Mouse (Mus musculus): ENCODE data around the gene Prkci. TPM values are rescaled to one million over a fixed set of nuclear protein-coding genes. Genes with fewer than 3 reads are reported as not detected.

The Prkci gene
- polyA plus RNA-seq, 1 experiment from 2014 or later: 38.8 TPM

GRCm38 (mm10) chr3:30987396-30988318 lies 7.9 kb upstream of the Prkci start:
- Histone ChIP-seq H3K9ac (ENCODE audit: low read depth, low read length) (no peak overlapping the region), H3K4me1 (ENCODE audit: control insufficient read depth, insufficient read depth, low read length) (no peaks in the 10 kb centered on the region), H3K9me3 (ENCODE audit: control insufficient read depth, low read length) (no peaks in the 10 kb centered on the region), H3K4me3 (ENCODE audit: low read depth, low read length) (no peak overlapping the region), H3K4me2 (ENCODE audit: low read depth, low read length) (no peak overlapping the region), H3K27ac (replicated peaks; ENCODE audit: low read depth, low read length) (no peak overlapping the region), H3K36me3 (ENCODE audit: control insufficient read depth, insufficient read depth, low read length) (no peaks in the 10 kb centered on the region), H3K27me3 (replicated peaks; ENCODE audit: control insufficient read depth, insufficient read depth, low read length) (no peaks in the 10 kb centered on the region)
- no peak for ATAC-seq (ENCODE audit: low read depth)
- no peak for DNase-seq (ENCODE audit: low spot score)
- WGBS: 89% methylated on average over 9 of the region's 9 CpGs

- Histone ChIP-seq H3K36me3 (ENCODE audit: control insufficient read depth, insufficient read depth, low read length) (no peaks in the 10 kb centered on the region), H3K4me2 (ENCODE audit: low read depth, low read length) (no peak overlapping the region), H3K27ac (replicated peaks; ENCODE audit: low read depth, low read length) (no peak overlapping the region), H3K4me1 (ENCODE audit: control insufficient read depth, insufficient read depth, low read length) (peaks cover 6% of the 10 kb centered on the region; the same call in 1 of the 2 replicates), H3K9ac (ENCODE audit: low read depth, low read length) (no peak overlapping the region), H3K27me3 (replicated peaks; ENCODE audit: control insufficient read depth, insufficient read depth, low read length) (no peaks in the 10 kb centered on the region), H3K4me3 (ENCODE audit: low read depth, low read length) (no peak overlapping the region), H3K9me3 (ENCODE audit: control insufficient read depth, low read length) (no peaks in the 10 kb centered on the region)
- ATAC-seq (ENCODE audit: low read depth) (no peak), DNase-seq (ENCODE audit: low spot score) (no peak)
- 80% methylated on average over 7 of the region's 7 CpGs for WGBS
Observed at GRCm38 (mm10) chr3:30992161-30992560, 3.4 kb upstream of the Prkci start.

- Histone ChIP-seq H3K27ac (replicated peaks; ENCODE audit: low read depth, low read length) (no peak overlapping the region), H3K9ac (ENCODE audit: low read depth, low read length) (no peak overlapping the region), H3K4me1 (ENCODE audit: control insufficient read depth, insufficient read depth, low read length) (peaks cover 6% of the 10 kb centered on the region; the same call in 1 of the 2 replicates), H3K27me3 (replicated peaks; ENCODE audit: control insufficient read depth, insufficient read depth, low read length) (no peaks in the 10 kb centered on the region), H3K9me3 (ENCODE audit: control insufficient read depth, low read length) (no peaks in the 10 kb centered on the region), H3K4me3 (ENCODE audit: low read depth, low read length) (no peak overlapping the region), H3K36me3 (ENCODE audit: control insufficient read depth, insufficient read depth, low read length) (no peaks in the 10 kb centered on the region), H3K4me2 (ENCODE audit: low read depth, low read length) (no peak overlapping the region)
- ATAC-seq (ENCODE audit: low read depth): no peak
- DNase-seq (ENCODE audit: low spot score): no peak
Observed at GRCm38 (mm10) chr3:30993066-30993573, 2.4 kb upstream of the Prkci start.

GRCm38 (mm10) chr3:30994859-30995258 lies 688 bp upstream of the Prkci start:
- DNase-seq (ENCODE audit: low spot score) (no peak), ATAC-seq (ENCODE audit: low read depth) (no peak)
- H3K4me1 ChIP-seq (ENCODE audit: control insufficient read depth, insufficient read depth, low read length): peaks cover 12% of the 10 kb centered on the region
- H3K36me3 ChIP-seq (ENCODE audit: control insufficient read depth, insufficient read depth, low read length): no peaks in the 10 kb centered on the region
- H3K27me3 ChIP-seq (replicated peaks; ENCODE audit: control insufficient read depth, insufficient read depth, low read length): no peaks in the 10 kb centered on the region
- no peak overlapping the region; the same call in 1 of the 2 replicates for H3K27ac ChIP-seq (replicated peaks; ENCODE audit: low read depth, low read length)
- WGBS: 22% methylated on average over 6 of the region's 6 CpGs
- H3K4me3 ChIP-seq (ENCODE audit: low read depth, low read length): peak overlapping the region; percentile 89
- H3K9me3 ChIP-seq (ENCODE audit: control insufficient read depth, low read length): no peaks in the 10 kb centered on the region
- peak overlapping the region; percentile 90 for H3K9ac ChIP-seq (ENCODE audit: low read depth, low read length)
- H3K4me2 ChIP-seq (ENCODE audit: low read depth, low read length): peak overlapping the region; percentile 63

GRCm38 (mm10) chr3:30995899-30996687 lies 546 bp downstream of the Prkci start:
- Histone ChIP-seq H3K9me3 (ENCODE audit: control insufficient read depth, low read length) (no peaks in the 10 kb centered on the region), H3K36me3 (ENCODE audit: control insufficient read depth, insufficient read depth, low read length) (no peaks in the 10 kb centered on the region), H3K4me1 (ENCODE audit: control insufficient read depth, insufficient read depth, low read length) (peaks cover 18% of the 10 kb centered on the region), H3K27ac (replicated peaks; ENCODE audit: low read depth, low read length) (peak overlapping the region; percentile 80), H3K4me2 (ENCODE audit: low read depth, low read length) (peak overlapping the region; percentile 63), H3K9ac (ENCODE audit: low read depth, low read length) (peak overlapping the region; percentile 90), H3K27me3 (replicated peaks; ENCODE audit: control insufficient read depth, insufficient read depth, low read length) (no peaks in the 10 kb centered on the region), H3K4me3 (ENCODE audit: low read depth, low read length) (peak overlapping the region; percentile 89)
- DNase-seq (ENCODE audit: low spot score) (peak; percentile 63), ATAC-seq (ENCODE audit: low read depth) (peak; percentile 45)
- under 1% methylated on average over 24 of the region's 49 CpGs for WGBS

GRCm38 (mm10) chr3:30996688-30997014 lies 1.1 kb downstream of the Prkci start:
- no peak for ATAC-seq (ENCODE audit: low read depth)
- Histone ChIP-seq H3K4me1 (ENCODE audit: control insufficient read depth, insufficient read depth, low read length) (peaks cover 18% of the 10 kb centered on the region), H3K9ac (ENCODE audit: low read depth, low read length) (peak overlapping the region; percentile 90), H3K4me2 (ENCODE audit: low read depth, low read length) (peak overlapping the region; percentile 63), H3K36me3 (ENCODE audit: control insufficient read depth, insufficient read depth, low read length) (no peaks in the 10 kb centered on the region), H3K4me3 (ENCODE audit: low read depth, low read length) (peak overlapping the region; percentile 89), H3K27ac (replicated peaks; ENCODE audit: low read depth, low read length) (peak overlapping the region; percentile 80; the same call in 1 of the 2 replicates), H3K27me3 (replicated peaks; ENCODE audit: control insufficient read depth, insufficient read depth, low read length) (no peaks in the 10 kb centered on the region), H3K9me3 (ENCODE audit: control insufficient read depth, low read length) (no peaks in the 10 kb centered on the region)
- WGBS: under 1% methylated on average over 4 of the region's 4 CpGs
- DNase-seq (ENCODE audit: low spot score): peak; percentile 59

GRCm38 (mm10) chr3:30999401-31000017 lies 4.0 kb downstream of the Prkci start:
- H3K9ac ChIP-seq (ENCODE audit: low read depth, low read length): peak overlapping the region; percentile 41; the same call in 1 of the 2 replicates
- 42% methylated on average over 10 of the region's 10 CpGs for WGBS
- ATAC-seq (ENCODE audit: low read depth) (peak; percentile 23; the same call in 1 of the 2 replicates), DNase-seq (ENCODE audit: low spot score) (peak; percentile 84)
- peak overlapping the region; percentile 79 for H3K27ac ChIP-seq (replicated peaks; ENCODE audit: low read depth, low read length)
- H3K4me3 ChIP-seq (ENCODE audit: low read depth, low read length): no peak overlapping the region
- no peaks in the 10 kb centered on the region for H3K27me3 ChIP-seq (replicated peaks; ENCODE audit: control insufficient read depth, insufficient read depth, low read length)
- H3K4me2 ChIP-seq (ENCODE audit: low read depth, low read length): peak overlapping the region; percentile 32
- H3K9me3 ChIP-seq (ENCODE audit: control insufficient read depth, low read length): no peaks in the 10 kb centered on the region
- peaks cover 18% of the 10 kb centered on the region for H3K4me1 ChIP-seq (ENCODE audit: control insufficient read depth, insufficient read depth, low read length)
- H3K36me3 ChIP-seq (ENCODE audit: control insufficient read depth, insufficient read depth, low read length): peaks cover 4% of the 10 kb centered on the region; the same call in 1 of the 2 replicates

- no peaks in the 10 kb centered on the region for H3K27me3 ChIP-seq (replicated peaks; ENCODE audit: control insufficient read depth, insufficient read depth, low read length)
- peak overlapping the region; percentile 79 for H3K27ac ChIP-seq (replicated peaks; ENCODE audit: low read depth, low read length)
- DNase-seq (ENCODE audit: low spot score): peak; percentile 69
- no peaks in the 10 kb centered on the region for H3K9me3 ChIP-seq (ENCODE audit: control insufficient read depth, low read length)
- peaks cover 4% of the 10 kb centered on the region; the same call in 1 of the 2 replicates for H3K36me3 ChIP-seq (ENCODE audit: control insufficient read depth, insufficient read depth, low read length)
- peak overlapping the region; percentile 41; the same call in 1 of the 2 replicates for H3K9ac ChIP-seq (ENCODE audit: low read depth, low read length)
- H3K4me1 ChIP-seq (ENCODE audit: control insufficient read depth, insufficient read depth, low read length): peaks cover 18% of the 10 kb centered on the region
- 40% methylated on average over 3 of the region's 4 CpGs for WGBS
- no peak for ATAC-seq (ENCODE audit: low read depth)
- H3K4me3 ChIP-seq (ENCODE audit: low read depth, low read length): no peak overlapping the region
- peak overlapping the region; percentile 32 for H3K4me2 ChIP-seq (ENCODE audit: low read depth, low read length)
Observed at GRCm38 (mm10) chr3:31000018-31000407, 4.5 kb downstream of the Prkci start.
